Mouse (Mus musculus): ENCODE measurements around the gene Dpagt1. TPM values are rescaled to one million over a fixed set of nuclear protein-coding genes. Genes with fewer than 3 reads are reported as not detected.

Dpagt1 gene
- total and polyA plus RNA-seq, 3 experiments, result 14.9 to 43.5 TPM; not detected in 1

DNA sequence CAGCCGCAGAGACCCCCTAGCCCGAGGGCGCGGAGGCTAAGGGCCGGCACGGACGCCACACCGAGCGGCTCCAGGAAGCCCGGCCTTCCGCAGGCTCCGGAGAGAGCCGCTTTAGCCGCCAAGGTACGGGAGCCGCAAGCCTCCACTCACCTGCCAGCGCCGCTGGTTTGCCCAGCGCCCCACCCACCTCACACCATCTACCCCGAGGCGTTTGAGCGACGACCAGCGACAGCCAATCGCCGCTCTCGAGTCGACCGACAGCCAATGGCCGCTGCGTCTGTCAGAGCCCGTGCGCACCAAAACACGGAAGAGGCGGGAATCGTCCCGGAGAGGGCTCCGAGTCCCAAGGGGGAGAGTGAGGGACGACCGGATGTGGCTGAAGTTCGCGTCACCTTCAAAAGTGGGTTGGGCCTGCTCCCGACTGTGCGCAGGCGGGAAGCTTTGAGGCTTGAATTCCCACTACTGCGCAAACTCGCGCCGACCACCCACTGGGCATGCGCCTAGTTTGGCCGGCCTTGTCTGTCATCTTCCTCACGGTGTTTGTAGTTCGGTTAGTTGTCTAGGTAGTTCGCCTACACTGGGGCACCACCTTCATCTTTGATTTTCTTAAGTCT, 20.2 kb upstream of the Dpagt1 start, which contains the start of gene Hinfp:
Gene Hinfp (minus strand): TSS at position 206 of the 614 bp plus-strand sequence.
- H3K27ac ChIP-seq (ENCODE audit: control insufficient read depth, low read depth, low read length), result peak within 1 kb of the TSS; percentile 79
- peaks cover 14% of the 10 kb centered on the region for H3K79me2 ChIP-seq (ENCODE audit: control insufficient read depth, insufficient read depth, low read length, poor library complexity)
- DNase-seq (ENCODE audit: low read depth, low spot score), result peak; percentile 99
- peak within 1 kb of the TSS; percentile 89 for H3K9ac ChIP-seq (ENCODE audit: control insufficient read depth, low read depth, low read length, poor library complexity, severe bottlenecking)
- peaks cover 0 to 8% of the 10 kb centered on the region in 2 experiments; a peak in 2 of 4 replicates for H3K4me1 ChIP-seq (ENCODE audit: control insufficient read depth in 1 of 2, insufficient read depth in 2 of 2, low read length in 2 of 2)
- no peaks in the 10 kb centered on the region for H3K9me3 ChIP-seq (replicated peaks; ENCODE audit: insufficient read depth, low read length)
- H3K27me3 ChIP-seq (ENCODE audit: control insufficient read depth in 1 of 2, insufficient read depth in 2 of 2, low read length in 2 of 2), result no peaks in the 10 kb centered on the region
- peak within 1 kb of the TSS; percentile 75 to 96 for H3K4me3 ChIP-seq (ENCODE audit: control insufficient read depth in 1 of 2, insufficient read depth in 1 of 2, low read depth in 2 of 2, low read length in 2 of 2)
- H3K36me3 ChIP-seq (ENCODE audit: control insufficient read depth in 1 of 2, insufficient read depth in 2 of 2, low read length in 2 of 2), result peaks cover 3 to 9% of the 10 kb centered on the region in 2 experiments
- peak; percentile 90 for TF ChIP-seq ZMIZ1 (IDR thresholded peaks at IDR 0.05; ENCODE audit: low read depth, low read length)
- TF ChIP-seq TBP (IDR thresholded peaks at IDR 0.05; ENCODE audit: low read depth, low read length), result peak; percentile 83
- TF ChIP-seq ELF1 (IDR thresholded peaks at IDR 0.05; ENCODE audit: low read depth, low read length), result peak; percentile 99
- no peak; a peak in 1 of 4 replicates for TF ChIP-seq EP300 (IDR thresholded peaks at IDR 0.05; ENCODE audit: low read depth in 1 of 2, low read length in 2 of 2)
- TF ChIP-seq USF1 (IDR thresholded peaks at IDR 0.05; ENCODE audit: low read depth, low read length), result peak; percentile 67
- peak; percentile 55; the same call in 1 of the 2 replicates for TF ChIP-seq MYC (IDR thresholded peaks at IDR 0.05; ENCODE audit: low read depth, low read length)
- TF ChIP-seq MAFK (IDR thresholded peaks at IDR 0.05; ENCODE audit: borderline replicate concordance, low read depth, low read length), result no peak
- TF ChIP-seq KAT2A (conservative IDR thresholded peaks at IDR 0.05; ENCODE audit: low read depth, low read length), result no peak; the same call in 1 of the 2 replicates
- TF ChIP-seq ZC3H11A (IDR thresholded peaks at IDR 0.05; ENCODE audit: low read depth, low read length), result no peak
- TF ChIP-seq GATA1 (IDR thresholded peaks at IDR 0.05; ENCODE audit: low read depth, low read length), result no peak
- peak; percentile 88 for TF ChIP-seq MAX (IDR thresholded peaks at IDR 0.05; ENCODE audit: low read length)
- peak; percentile 24; the same call in 1 of the 2 replicates for TF ChIP-seq RCOR1 (IDR thresholded peaks at IDR 0.05; ENCODE audit: low read depth, low read length)
- TF ChIP-seq GABPA (IDR thresholded peaks at IDR 0.05; ENCODE audit: low read depth, low read length), result no peak
- TF ChIP-seq JUND (IDR thresholded peaks at IDR 0.05; ENCODE audit: low read depth, low read length), result no peak
- TF ChIP-seq CHD2 (IDR thresholded peaks at IDR 0.05; ENCODE audit: low read length), result no peak
- peak; percentile 95 for TF ChIP-seq NELFE (IDR thresholded peaks at IDR 0.05; ENCODE audit: low read depth, low read length)
- peak; percentile 100 for TF ChIP-seq SIN3A (IDR thresholded peaks at IDR 0.05; ENCODE audit: low read length)
- TF ChIP-seq ZKSCAN1 (IDR thresholded peaks at IDR 0.05; ENCODE audit: low read depth, low read length), result peak; percentile 88
- TF ChIP-seq HCFC1 (IDR thresholded peaks at IDR 0.05; ENCODE audit: low read depth, low read length), result peak; percentile 94
- TF ChIP-seq ETS1 (IDR thresholded peaks at IDR 0.05; ENCODE audit: low read depth, low read length), result 0 out of 2 replicates have a peak, but pooled peaks have one; percentile 54
- TF ChIP-seq BHLHE40 (IDR thresholded peaks at IDR 0.05; ENCODE audit: borderline replicate concordance, low read depth, low read length), result peak; percentile 52; the same call in 1 of the 2 replicates
- TF ChIP-seq ZNF384 (IDR thresholded peaks at IDR 0.05; ENCODE audit: low read depth, low read length), result no peak
- TF ChIP-seq CTCF (IDR thresholded peaks at IDR 0.05 in 2 of 3, conservative IDR thresholded peaks at IDR 0.05 in 1 of 3; ENCODE audit: control insufficient read depth in 1 of 3, insufficient read depth in 1 of 3, low read depth in 2 of 3, low read length in 3 of 3, poor library complexity in 1 of 3, severe bottlenecking in 1 of 3), result no peak
- peak; percentile 96 for TF ChIP-seq NRF1 (IDR thresholded peaks at IDR 0.05; ENCODE audit: insufficient read depth, low read depth, low read length, poor library complexity, severe bottlenecking)
- TF ChIP-seq MYB (IDR thresholded peaks at IDR 0.05; ENCODE audit: low read depth, low read length), result no peak
- peak; percentile 79 to 98 for TF ChIP-seq POLR2A (IDR thresholded peaks at IDR 0.05; ENCODE audit: control insufficient read depth in 1 of 2, insufficient read depth in 1 of 2, low read depth in 1 of 2, low read length in 2 of 2, poor library complexity in 1 of 2)
- no peak for TF ChIP-seq POLR2AphosphoS5 (IDR thresholded peaks at IDR 0.05; ENCODE audit: borderline replicate concordance, low read depth, low read length)
- peak; percentile 82; the same call in 1 of the 2 replicates for TF ChIP-seq UBTF (IDR thresholded peaks at IDR 0.05; ENCODE audit: borderline replicate concordance, insufficient read depth, low read depth, low read length)
- TF ChIP-seq MAZ (IDR thresholded peaks at IDR 0.05; ENCODE audit: low read depth, low read length), result no peak; the same call in 1 of the 2 replicates
- TF ChIP-seq TCF12 (IDR thresholded peaks at IDR 0.05; ENCODE audit: low read depth, low read length), result peak; percentile 28
- TF ChIP-seq RAD21 (IDR thresholded peaks at IDR 0.05; ENCODE audit: low read depth, low read length), result no peak
- no peak for TF ChIP-seq TAL1 (IDR thresholded peaks at IDR 0.05; ENCODE audit: low read length)
- TF ChIP-seq CHD1 (IDR thresholded peaks at IDR 0.05; ENCODE audit: low read depth, low read length), result no peak
- TF ChIP-seq MEF2A (IDR thresholded peaks at IDR 0.05; ENCODE audit: extremely low read depth, insufficient replicate concordance, low read depth, low read length, poor library complexity, severe bottlenecking), result no peak
- TF ChIP-seq MXI1 (IDR thresholded peaks at IDR 0.05; ENCODE audit: low read depth, low read length), result peak; percentile 82
- peak; percentile 97 for TF ChIP-seq POLR2AphosphoS2 (IDR thresholded peaks at IDR 0.05; ENCODE audit: low read length)
- peak; percentile 94; the same call in 1 of the 2 replicates for TF ChIP-seq E2F4 (IDR thresholded peaks at IDR 0.05; ENCODE audit: borderline replicate concordance, low read depth, low read length)
